Mouse (Mus musculus): Measurements from ENCODE around the gene Psmb11. TPM values are rescaled to one million over a fixed set of nuclear protein-coding genes. Genes with fewer than 3 reads are reported as not detected.
A peak's percentile ranks its signal among the peaks of the same experiment; 100 is the strongest.

Psmb11 gene
- polyA plus RNA-seq, 1 experiment, result not detected

GRCm38 (mm10) chr14:54578063-54578462, 43.2 kb upstream of the Psmb11 start:
- DNase-seq, result peak; percentile 41
- TF ChIP-seq CTCF (IDR thresholded peaks at IDR 0.05; ENCODE audit: insufficient read depth, low read length) (peak; percentile 42), POLR2A (IDR thresholded peaks at IDR 0.05; ENCODE audit: borderline replicate concordance, extremely low read depth, low read depth, low read length) (no peak)

GRCm38 (mm10) chr14:54579638-54580037, 41.6 kb upstream of the Psmb11 start:
- WGBS, result 51% methylated on average over 7 of the region's 7 CpGs

More at GRCm38 (mm10) chr14:54578063-54578462, 43.2 kb upstream of the Psmb11 start:
- H3K4me1 ChIP-seq (ENCODE audit: control insufficient read depth, insufficient read depth, low read length), result peaks cover 6% of the 10 kb centered on the region
- under 1% methylated on average over 10 of the region's 10 CpGs for WGBS
- peak overlapping the region; percentile 74 for H3K4me3 ChIP-seq (replicated peaks; ENCODE audit: extremely low read depth, low read depth, low read length)

GRCm38 (mm10) chr14:54582536-54582935, 38.7 kb upstream of the Psmb11 start:
- Histone ChIP-seq H3K4me3 (replicated peaks; ENCODE audit: extremely low read depth, low read depth, low read length) (no peak overlapping the region), H3K4me1 (ENCODE audit: control insufficient read depth, insufficient read depth, low read length) (no peaks in the 10 kb centered on the region; the same call in 1 of the 2 replicates)
- no peak for DNase-seq
- 93% methylated on average over 9 of the region's 9 CpGs for WGBS
- TF ChIP-seq POLR2A (IDR thresholded peaks at IDR 0.05; ENCODE audit: borderline replicate concordance, extremely low read depth, low read depth, low read length) (no peak), CTCF (IDR thresholded peaks at IDR 0.05; ENCODE audit: insufficient read depth, low read length) (no peak)

More at GRCm38 (mm10) chr14:54579638-54580037, 41.6 kb upstream of the Psmb11 start:
- TF ChIP-seq CTCF (IDR thresholded peaks at IDR 0.05; ENCODE audit: insufficient read depth, low read length) (no peak), POLR2A (IDR thresholded peaks at IDR 0.05; ENCODE audit: borderline replicate concordance, extremely low read depth, low read depth, low read length) (no peak)
- DNase-seq, result no peak
- Histone ChIP-seq H3K4me1 (ENCODE audit: control insufficient read depth, insufficient read depth, low read length) (peaks cover 4% of the 10 kb centered on the region), H3K4me3 (replicated peaks; ENCODE audit: extremely low read depth, low read depth, low read length) (no peak overlapping the region)

- peak overlapping the region; percentile 8 for H3K4me3 ChIP-seq (replicated peaks; ENCODE audit: extremely low read depth, low read depth, low read length)
- TF ChIP-seq CTCF (IDR thresholded peaks at IDR 0.05; ENCODE audit: insufficient read depth, low read length) (peak; percentile 73), POLR2A (IDR thresholded peaks at IDR 0.05; ENCODE audit: borderline replicate concordance, extremely low read depth, low read depth, low read length) (no peak)
- DNase-seq, result peak; percentile 55
- H3K4me1 ChIP-seq (ENCODE audit: control insufficient read depth, insufficient read depth, low read length), result no peaks in the 10 kb centered on the region; the same call in 1 of the 2 replicates
- WGBS, result 37% methylated on average over 7 of the region's 7 CpGs
Observed at GRCm38 (mm10) chr14:54583681-54584338, 37.4 kb upstream of the Psmb11 start.

- DNase-seq, result no peak
Observed at GRCm38 (mm10) chr14:54591056-54591455, 30.2 kb upstream of the Psmb11 start.

GRCm38 (mm10) chr14:54592319-54592934, 28.8 kb upstream of the Psmb11 start:
- 41% methylated on average over 10 of the region's 10 CpGs for WGBS
- no peak for DNase-seq
- no peak for TF ChIP-seq POLR2A (IDR thresholded peaks at IDR 0.05; ENCODE audit: borderline replicate concordance, extremely low read depth, low read depth, low read length)
- no peak for TF ChIP-seq CTCF (IDR thresholded peaks at IDR 0.05; ENCODE audit: insufficient read depth, low read length)
- Histone ChIP-seq H3K4me1 (ENCODE audit: control insufficient read depth, insufficient read depth, low read length) (no peaks in the 10 kb centered on the region), H3K4me3 (replicated peaks; ENCODE audit: extremely low read depth, low read depth, low read length) (no peak overlapping the region)

More at GRCm38 (mm10) chr14:54591056-54591455, 30.2 kb upstream of the Psmb11 start:
- whole genome bisulfite sequencing, result 94% methylated on average over 16 of the region's 16 CpGs
- TF ChIP-seq POLR2A (IDR thresholded peaks at IDR 0.05; ENCODE audit: borderline replicate concordance, extremely low read depth, low read depth, low read length), result no peak
- no peak for TF ChIP-seq CTCF (IDR thresholded peaks at IDR 0.05; ENCODE audit: insufficient read depth, low read length)
- Histone ChIP-seq H3K4me1 (ENCODE audit: control insufficient read depth, insufficient read depth, low read length) (no peaks in the 10 kb centered on the region), H3K4me3 (replicated peaks; ENCODE audit: extremely low read depth, low read depth, low read length) (no peak overlapping the region)

- TF ChIP-seq POLR2A (IDR thresholded peaks at IDR 0.05; ENCODE audit: borderline replicate concordance, extremely low read depth, low read depth, low read length) (no peak), CTCF (IDR thresholded peaks at IDR 0.05; ENCODE audit: insufficient read depth, low read length) (peak; percentile 43; the same call in 1 of the 2 replicates)
- WGBS, result 92% methylated on average over 3 of the region's 3 CpGs
- no peak overlapping the region for H3K4me3 ChIP-seq (replicated peaks; ENCODE audit: extremely low read depth, low read depth, low read length)
- DNase-seq, result no peak
- H3K4me1 ChIP-seq (ENCODE audit: control insufficient read depth, insufficient read depth, low read length), result no peaks in the 10 kb centered on the region
Observed at GRCm38 (mm10) chr14:54594055-54594454, 27.2 kb upstream of the Psmb11 start.

- 79% methylated on average over 28 of the region's 28 CpGs for WGBS
- DNase-seq, result no peak
- no peaks in the 10 kb centered on the region for H3K4me1 ChIP-seq (ENCODE audit: control insufficient read depth, insufficient read depth, low read length)
- no peak for TF ChIP-seq CTCF (IDR thresholded peaks at IDR 0.05; ENCODE audit: insufficient read depth, low read length)
- no peak for TF ChIP-seq POLR2A (IDR thresholded peaks at IDR 0.05; ENCODE audit: borderline replicate concordance, extremely low read depth, low read depth, low read length)
- no peak overlapping the region for H3K4me3 ChIP-seq (replicated peaks; ENCODE audit: extremely low read depth, low read depth, low read length)
Observed at GRCm38 (mm10) chr14:54594631-54595414, 26.4 kb upstream of the Psmb11 start.

- Histone ChIP-seq H3K4me3 (replicated peaks; ENCODE audit: extremely low read depth, low read depth, low read length) (no peak overlapping the region), H3K4me1 (ENCODE audit: control insufficient read depth, insufficient read depth, low read length) (no peaks in the 10 kb centered on the region)
- DNase-seq, result no peak
- WGBS, result 76% methylated on average over 7 of the region's 7 CpGs
- TF ChIP-seq POLR2A (IDR thresholded peaks at IDR 0.05; ENCODE audit: borderline replicate concordance, extremely low read depth, low read depth, low read length) (no peak), CTCF (IDR thresholded peaks at IDR 0.05; ENCODE audit: insufficient read depth, low read length) (peak; percentile 58)
Observed at GRCm38 (mm10) chr14:54597084-54597483, 24.1 kb upstream of the Psmb11 start.
